Comparison of ENCODE assay signal across 10 mouse cellular contexts in the genomic region with DNA sequence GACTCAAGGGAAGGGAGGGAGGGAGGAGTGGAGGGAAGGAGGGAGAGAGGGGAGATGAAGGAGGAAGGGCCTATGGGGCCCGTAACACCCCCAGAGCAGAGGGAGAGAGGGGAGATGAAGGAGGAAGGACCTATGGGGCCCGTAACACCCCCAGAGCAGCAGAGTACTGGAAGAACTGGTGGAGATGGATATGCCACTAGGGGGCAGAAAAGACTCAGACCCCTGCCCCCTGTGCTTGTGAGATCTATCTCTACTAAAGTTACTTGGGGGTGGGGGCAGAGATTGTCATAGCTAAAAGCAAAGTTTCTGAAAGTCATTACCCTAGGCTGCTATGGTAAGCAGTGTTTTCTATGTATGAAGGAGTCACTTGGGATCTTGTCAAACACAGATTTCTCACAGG.
DNase-seq lines count a peak whose midpoint lies in the region; ATAC-seq and TF ChIP-seq lines count a peak whose summit lies in the region.
"Had no signal": no experiment of that assay in that cellular context is flagged by ENCODE, and none has a peak within 500 bp of the region (broad histone marks: within the 10 kb centered on the region; RNA-seq: fewer than 3 reads in every experiment).

No protein-coding gene starts in this region.

- peak; percentile 10; the same call in 1 of the 2 replicates for TF ChIP-seq CTCF in liver, adult 2 months (IDR thresholded peaks at IDR 0.05; ENCODE audit: low read depth, low read length)
- peak; percentile 20; the same call in 1 of the 2 replicates for TF ChIP-seq CTCF in bone marrow macrophage, adult 2 months (IDR thresholded peaks at IDR 0.05; ENCODE audit: low read depth, low read length)

- TF ChIP-seq POLR2A in liver, adult 2 months (IDR thresholded peaks at IDR 0.05; ENCODE audit: extremely low read depth, insufficient read depth, low read length), result no peak
- no peak for TF ChIP-seq POLR2A in bone marrow macrophage, adult 2 months (IDR thresholded peaks at IDR 0.05; ENCODE audit: borderline replicate concordance, low read depth, low read length)

- no peak overlapping the region for H3K4me3 ChIP-seq in liver, adult 2 months (ENCODE audit: insufficient read depth, low read depth, low read length)
- H3K4me3 ChIP-seq in liver, embryonic 11.5 days (ENCODE audit: low read depth, low read length), result no peak overlapping the region
- no peak overlapping the region for H3K4me3 ChIP-seq in bone marrow macrophage, adult 2 months (ENCODE audit: insufficient read depth, low read length)
- H3K4me3 ChIP-seq: embryonic facial prominence, embryonic 12.5 days had no signal

- H3K79me2 ChIP-seq in liver, adult 2 months (ENCODE audit: control insufficient read depth, insufficient read depth, low read length), result no peaks in the 10 kb centered on the region

- H3K4me2 ChIP-seq in liver, embryonic 11.5 days, result no peak overlapping the region
- H3K4me2 ChIP-seq: embryonic facial prominence, embryonic 12.5 days had no signal

- peak; percentile 8 for DNase-seq in gastrocnemius, adult 18-20 months (ENCODE audit: low spot score)
- no peak for DNase-seq in gastrocnemius, postnatal 36 days
- DNase-seq in liver, adult 2 months (ENCODE audit: extremely low read depth, low read depth, low spot score), result no peak
- no peak for DNase-seq in liver, embryonic 11.5 days (ENCODE audit: low spot score)
- DNase-seq in lung, postnatal 14 days, result peak; percentile 40
- DNase-seq in ovary, postnatal 14 days (ENCODE audit: low spot score), result no peak

- intact Hi-C loops in gastrocnemius, postnatal 36 days (cut with DNase I), result loop anchor here (2.0 to 10.0 kb wide), 3 partner anchors 176 to 548 kb away; no protein-coding TSS in a partner anchor

- 0 out of 2 replicates have a peak, but pooled peaks cover 2% of the 10 kb centered on the region for H3K27me3 ChIP-seq in liver, adult 2 months (ENCODE audit: control insufficient read depth, insufficient read depth, low read length)
- H3K27me3 ChIP-seq in liver, embryonic 11.5 days (replicated peaks; ENCODE audit: control insufficient read depth, insufficient read depth, low read length), result no peaks in the 10 kb centered on the region
- H3K27me3 ChIP-seq: embryonic facial prominence, embryonic 12.5 days had no signal

- WGBS in liver, adult 2 months, result 65% methylated on average over 2 of the region's 2 CpGs
- WGBS in liver, embryonic 11.5 days, result 49% methylated on average over 2 of the region's 2 CpGs

- no peaks in the 10 kb centered on the region for H3K36me3 ChIP-seq in liver, adult 2 months (ENCODE audit: control insufficient read depth, insufficient read depth, low read length)
- H3K36me3 ChIP-seq in liver, embryonic 11.5 days (ENCODE audit: control insufficient read depth, insufficient read depth, low read length), result no peaks in the 10 kb centered on the region; the same call in 1 of the 2 replicates
- H3K36me3 ChIP-seq: G1E had no signal

- no peak overlapping the region for H3K27ac ChIP-seq in liver, adult 2 months (replicated peaks; ENCODE audit: insufficient read depth, low read depth, low read length)
- H3K27ac ChIP-seq in liver, embryonic 11.5 days (ENCODE audit: low read depth, low read length), result no peak overlapping the region
- no peak overlapping the region for H3K27ac ChIP-seq in bone marrow macrophage, adult 2 months (ENCODE audit: insufficient read depth, low read depth, low read length)
- H3K27ac ChIP-seq: embryonic facial prominence, embryonic 12.5 days had no signal

- H3K4me1 ChIP-seq in liver, adult 2 months (ENCODE audit: control insufficient read depth, insufficient read depth, low read length), result no peaks in the 10 kb centered on the region
- H3K4me1 ChIP-seq in liver, embryonic 11.5 days (replicated peaks; ENCODE audit: control insufficient read depth, insufficient read depth, low read length), result no peaks in the 10 kb centered on the region
- H3K4me1 ChIP-seq in bone marrow macrophage, adult 2 months (ENCODE audit: control insufficient read depth, insufficient read depth, low read length), result peaks cover 19% of the 10 kb centered on the region

- ATAC-seq in liver, embryonic 11.5 days (replicated peaks; ENCODE audit: low FRiP score), result no peak
- no peak for ATAC-seq in megakaryocyte-erythroid progenitor cell, adult 5-6 weeks (replicated peaks; ENCODE audit: low FRiP score, low TSS enrichment, poor library complexity, severe bottlenecking)

- no peaks in the 10 kb centered on the region for H3K9me3 ChIP-seq in liver, embryonic 11.5 days (ENCODE audit: control insufficient read depth, low read length)
- H3K9me3 ChIP-seq: embryonic facial prominence, embryonic 12.5 days; G1E had no signal

- no peak overlapping the region for H3K9ac ChIP-seq in liver, adult 2 months (ENCODE audit: low read depth, low read length)
- no peak overlapping the region for H3K9ac ChIP-seq in liver, embryonic 11.5 days (ENCODE audit: low read depth, low read length)
- H3K9ac ChIP-seq: embryonic facial prominence, embryonic 12.5 days had no signal

Comparison
In these comparisons a context has a peak if more than half of its experiments do, and no peak if none do; other contexts are left out.
1. DNase-seq: peak in gastrocnemius, adult 18-20 months (single experiment) and lung, postnatal 14 days (single experiment); none in gastrocnemius, postnatal 36 days (0 of 2), liver, adult 2 months (single experiment), liver, embryonic 11.5 days (single experiment) and ovary, postnatal 14 days (single experiment).